Mouse (Mus musculus): Measurements from ENCODE around the gene Cacna1f. TPM values are rescaled to one million over a fixed set of nuclear protein-coding genes. Genes with fewer than 3 reads are reported as not detected.
A peak's percentile ranks its signal among the peaks of the same experiment; 100 is the strongest.

Gene Cacna1f
- polyA plus RNA-seq (2011; ENCODE audit: insufficient read length, low read depth, missing spikeins): not detected in 2 replicates

GRCm38 (mm10) chrX:7606783-7607182 lies at the start of gene Cacna1f:
Gene Cacna1f (plus strand): TSS chrX:7607083.
- no peak within 1 kb of the TSS for H3K27ac ChIP-seq (ENCODE audit: insufficient read depth, low read length)
- H3K4me3 ChIP-seq (ENCODE audit: insufficient read depth, low read length): no peak within 1 kb of the TSS
- TF ChIP-seq CTCF (IDR thresholded peaks at IDR 0.05; ENCODE audit: borderline replicate concordance, insufficient read depth, low read length) (no peak), POLR2A (IDR thresholded peaks at IDR 0.05; ENCODE audit: low read depth, low read length) (no peak)
- H3K4me1 ChIP-seq (ENCODE audit: control insufficient read depth, insufficient read depth, low read length): no peaks in the 10 kb centered on the region

- Histone ChIP-seq H3K27ac (ENCODE audit: insufficient read depth, low read length) (no peak overlapping the region), H3K4me1 (ENCODE audit: control insufficient read depth, insufficient read depth, low read length) (no peaks in the 10 kb centered on the region), H3K4me3 (ENCODE audit: insufficient read depth, low read length) (no peak overlapping the region)
- TF ChIP-seq POLR2A (IDR thresholded peaks at IDR 0.05; ENCODE audit: low read depth, low read length) (no peak), CTCF (IDR thresholded peaks at IDR 0.05; ENCODE audit: borderline replicate concordance, insufficient read depth, low read length) (no peak)
Measured at GRCm38 (mm10) chrX:7563076-7563475, 43.8 kb upstream of the Cacna1f start.

- Histone ChIP-seq H3K4me3 (ENCODE audit: insufficient read depth, low read length) (no peak overlapping the region), H3K27ac (ENCODE audit: insufficient read depth, low read length) (no peak overlapping the region), H3K4me1 (ENCODE audit: control insufficient read depth, insufficient read depth, low read length) (no peaks in the 10 kb centered on the region)
- TF ChIP-seq POLR2A (IDR thresholded peaks at IDR 0.05; ENCODE audit: low read depth, low read length) (no peak), CTCF (IDR thresholded peaks at IDR 0.05; ENCODE audit: borderline replicate concordance, insufficient read depth, low read length) (no peak)
Measured at GRCm38 (mm10) chrX:7566352-7566751, 40.5 kb upstream of the Cacna1f start.

GRCm38 (mm10) chrX:7567491-7567890 lies 39.4 kb upstream of the Cacna1f start:
- H3K4me1 ChIP-seq (ENCODE audit: control insufficient read depth, insufficient read depth, low read length): no peaks in the 10 kb centered on the region
- no peak overlapping the region for H3K4me3 ChIP-seq (ENCODE audit: insufficient read depth, low read length)
- no peak for TF ChIP-seq POLR2A (IDR thresholded peaks at IDR 0.05; ENCODE audit: low read depth, low read length)
- TF ChIP-seq CTCF (IDR thresholded peaks at IDR 0.05; ENCODE audit: borderline replicate concordance, insufficient read depth, low read length): no peak
- H3K27ac ChIP-seq (ENCODE audit: insufficient read depth, low read length): no peak overlapping the region

GRCm38 (mm10) chrX:7570481-7571175 lies 36.3 kb upstream of the Cacna1f start:
- no peak for TF ChIP-seq POLR2A (IDR thresholded peaks at IDR 0.05; ENCODE audit: low read depth, low read length)
- no peak for TF ChIP-seq CTCF (IDR thresholded peaks at IDR 0.05; ENCODE audit: borderline replicate concordance, insufficient read depth, low read length)
- H3K27ac ChIP-seq (ENCODE audit: insufficient read depth, low read length): no peak overlapping the region
- no peak overlapping the region for H3K4me3 ChIP-seq (ENCODE audit: insufficient read depth, low read length)
- H3K4me1 ChIP-seq (ENCODE audit: control insufficient read depth, insufficient read depth, low read length): no peaks in the 10 kb centered on the region

GRCm38 (mm10) chrX:7571565-7572136 lies 35.2 kb upstream of the Cacna1f start:
- H3K27ac ChIP-seq (ENCODE audit: insufficient read depth, low read length): no peak overlapping the region
- TF ChIP-seq POLR2A (IDR thresholded peaks at IDR 0.05; ENCODE audit: low read depth, low read length) (no peak), CTCF (IDR thresholded peaks at IDR 0.05; ENCODE audit: borderline replicate concordance, insufficient read depth, low read length) (no peak)
- no peaks in the 10 kb centered on the region for H3K4me1 ChIP-seq (ENCODE audit: control insufficient read depth, insufficient read depth, low read length)
- H3K4me3 ChIP-seq (ENCODE audit: insufficient read depth, low read length): no peak overlapping the region

GRCm38 (mm10) chrX:7572466-7572865 lies 34.4 kb upstream of the Cacna1f start:
- H3K4me3 ChIP-seq (ENCODE audit: insufficient read depth, low read length): no peak overlapping the region
- no peak overlapping the region for H3K27ac ChIP-seq (ENCODE audit: insufficient read depth, low read length)
- H3K4me1 ChIP-seq (ENCODE audit: control insufficient read depth, insufficient read depth, low read length): no peaks in the 10 kb centered on the region
- TF ChIP-seq CTCF (IDR thresholded peaks at IDR 0.05; ENCODE audit: borderline replicate concordance, insufficient read depth, low read length): no peak
- no peak; the same call in 1 of the 2 replicates for TF ChIP-seq POLR2A (IDR thresholded peaks at IDR 0.05; ENCODE audit: low read depth, low read length)

- TF ChIP-seq CTCF (IDR thresholded peaks at IDR 0.05; ENCODE audit: borderline replicate concordance, insufficient read depth, low read length) (no peak), POLR2A (IDR thresholded peaks at IDR 0.05; ENCODE audit: low read depth, low read length) (no peak)
- Histone ChIP-seq H3K4me1 (ENCODE audit: control insufficient read depth, insufficient read depth, low read length) (no peaks in the 10 kb centered on the region), H3K27ac (ENCODE audit: insufficient read depth, low read length) (peak within 1 kb of the TSS; percentile 70), H3K4me3 (ENCODE audit: insufficient read depth, low read length) (peak within 1 kb of the TSS; percentile 73)
Measured at GRCm38 (mm10) chrX:7573176-7574086, 33.5 kb upstream of the Cacna1f start, which contains the start of gene Foxp3. Gene Foxp3 (plus strand): TSS chrX:7573644.

GRCm38 (mm10) chrX:7574087-7574884 lies 32.6 kb upstream of the Cacna1f start, which contains the start of gene Ppp1r3f:
Gene Ppp1r3f (minus strand): TSS chrX:7574283.
- TF ChIP-seq POLR2A (IDR thresholded peaks at IDR 0.05; ENCODE audit: low read depth, low read length): peak; percentile 29; the same call in 1 of the 2 replicates
- no peak for TF ChIP-seq CTCF (IDR thresholded peaks at IDR 0.05; ENCODE audit: borderline replicate concordance, insufficient read depth, low read length)
- peak within 1 kb of the TSS; percentile 70 for H3K27ac ChIP-seq (ENCODE audit: insufficient read depth, low read length)
- H3K4me3 ChIP-seq (ENCODE audit: insufficient read depth, low read length): peak within 1 kb of the TSS; percentile 73
- H3K4me1 ChIP-seq (ENCODE audit: control insufficient read depth, insufficient read depth, low read length): no peaks in the 10 kb centered on the region

All from embryonic fibroblast, embryonic 13.5 days (primary cell).